Mouse (Mus musculus): Measurements from ENCODE around the gene Rubcnl. TPM values are rescaled to one million over a fixed set of nuclear protein-coding genes. Genes with fewer than 3 reads are reported as not detected.

The Rubcnl gene
- total and polyA plus RNA-seq, 3 experiments, result 0.04 to 0.06 TPM; not detected in 1

GRCm38 (mm10) chr14:75010986-75011655 lies 4.7 kb upstream of the Rubcnl start:
- no peak overlapping the region for H3K27ac ChIP-seq (ENCODE audit: control insufficient read depth, low read depth, low read length)
- peak; percentile 71 for DNase-seq (ENCODE audit: low read depth, low spot score)

GRCm38 (mm10) chr14:75016715-75017020 lies 841 bp downstream of the Rubcnl start:
- Histone ChIP-seq H3K36me3 (ENCODE audit: control insufficient read depth in 1 of 2, insufficient read depth in 2 of 2, low read length in 2 of 2) (no peaks in the 10 kb centered on the region; a peak in 1 of 4 replicates), H3K4me3 (ENCODE audit: control insufficient read depth in 1 of 2, insufficient read depth in 1 of 2, low read depth in 2 of 2, low read length in 2 of 2) (peak overlapping the region in 1 of 2 experiments; percentile 87; a peak in 2 of 4 replicates), H3K9ac (ENCODE audit: control insufficient read depth, low read depth, low read length, poor library complexity, severe bottlenecking) (no peak overlapping the region), H3K9me3 (replicated peaks; ENCODE audit: insufficient read depth, low read length) (no peaks in the 10 kb centered on the region), H3K79me2 (ENCODE audit: control insufficient read depth, insufficient read depth, low read length, poor library complexity) (no peaks in the 10 kb centered on the region), H3K4me1 (ENCODE audit: control insufficient read depth in 1 of 2, insufficient read depth in 2 of 2, low read length in 2 of 2) (0 out of 4 replicates have a peak, but pooled peaks cover 0 to 6% of the 10 kb centered on the region in 2 experiments), H3K27ac (ENCODE audit: control insufficient read depth, low read depth, low read length) (no peak overlapping the region), H3K27me3 (ENCODE audit: control insufficient read depth in 1 of 2, insufficient read depth in 2 of 2, low read length in 2 of 2) (no peaks in the 10 kb centered on the region; a peak in 1 of 4 replicates)
- DNase-seq (ENCODE audit: low read depth, low spot score), result no peak
- no peak for TF ChIP-seq BHLHE40 (IDR thresholded peaks at IDR 0.05; ENCODE audit: borderline replicate concordance, low read depth, low read length)
- no peak for TF ChIP-seq ELF1 (IDR thresholded peaks at IDR 0.05; ENCODE audit: low read depth, low read length)
- TF ChIP-seq ZC3H11A (IDR thresholded peaks at IDR 0.05; ENCODE audit: low read depth, low read length), result no peak
- no peak for TF ChIP-seq ZMIZ1 (IDR thresholded peaks at IDR 0.05; ENCODE audit: low read depth, low read length)
- no peak for TF ChIP-seq TBP (IDR thresholded peaks at IDR 0.05; ENCODE audit: low read depth, low read length)
- TF ChIP-seq RAD21 (IDR thresholded peaks at IDR 0.05; ENCODE audit: low read depth, low read length), result no peak
- no peak for TF ChIP-seq NRF1 (IDR thresholded peaks at IDR 0.05; ENCODE audit: insufficient read depth, low read depth, low read length, poor library complexity, severe bottlenecking)
- no peak for TF ChIP-seq MAX (IDR thresholded peaks at IDR 0.05; ENCODE audit: low read length)
- TF ChIP-seq TAL1 (IDR thresholded peaks at IDR 0.05; ENCODE audit: low read length), result no peak
- no peak for TF ChIP-seq MXI1 (IDR thresholded peaks at IDR 0.05; ENCODE audit: low read depth, low read length)
- TF ChIP-seq UBTF (IDR thresholded peaks at IDR 0.05; ENCODE audit: borderline replicate concordance, insufficient read depth, low read depth, low read length), result no peak
- TF ChIP-seq HCFC1 (IDR thresholded peaks at IDR 0.05; ENCODE audit: low read depth, low read length), result no peak
- TF ChIP-seq ZNF384 (IDR thresholded peaks at IDR 0.05; ENCODE audit: low read depth, low read length), result no peak
- no peak for TF ChIP-seq ZKSCAN1 (IDR thresholded peaks at IDR 0.05; ENCODE audit: low read depth, low read length)

More at GRCm38 (mm10) chr14:75010986-75011655, 4.7 kb upstream of the Rubcnl start:
- Histone ChIP-seq H3K36me3 (ENCODE audit: control insufficient read depth in 1 of 2, insufficient read depth in 2 of 2, low read length in 2 of 2) (peaks cover 0 to 10% of the 10 kb centered on the region in 2 experiments; a peak in 2 of 4 replicates), H3K4me1 (ENCODE audit: control insufficient read depth in 1 of 2, insufficient read depth in 2 of 2, low read length in 2 of 2) (peaks cover 3 to 16% of the 10 kb centered on the region in 2 experiments; a peak in 3 of 4 replicates), H3K27me3 (ENCODE audit: control insufficient read depth in 1 of 2, insufficient read depth in 2 of 2, low read length in 2 of 2) (no peaks in the 10 kb centered on the region), H3K4me3 (ENCODE audit: control insufficient read depth in 1 of 2, insufficient read depth in 1 of 2, low read depth in 2 of 2, low read length in 2 of 2) (no peak overlapping the region), H3K9me3 (replicated peaks; ENCODE audit: insufficient read depth, low read length) (no peaks in the 10 kb centered on the region), H3K79me2 (ENCODE audit: control insufficient read depth, insufficient read depth, low read length, poor library complexity) (no peaks in the 10 kb centered on the region), H3K9ac (ENCODE audit: control insufficient read depth, low read depth, low read length, poor library complexity, severe bottlenecking) (no peak overlapping the region)
- TF ChIP-seq MEF2A (IDR thresholded peaks at IDR 0.05; ENCODE audit: extremely low read depth, insufficient replicate concordance, low read depth, low read length, poor library complexity, severe bottlenecking), result no peak
- TF ChIP-seq TAL1 (IDR thresholded peaks at IDR 0.05; ENCODE audit: low read length), result no peak
- no peak for TF ChIP-seq USF2 (IDR thresholded peaks at IDR 0.05; ENCODE audit: borderline replicate concordance in 1 of 2, insufficient read depth in 1 of 2, low read depth in 1 of 2, low read length in 2 of 2)
- 0 out of 2 replicates have a peak, but pooled peaks have one; percentile 9 for TF ChIP-seq NRF1 (IDR thresholded peaks at IDR 0.05; ENCODE audit: insufficient read depth, low read depth, low read length, poor library complexity, severe bottlenecking)
- TF ChIP-seq TCF12 (IDR thresholded peaks at IDR 0.05; ENCODE audit: low read depth, low read length), result 0 out of 2 replicates have a peak, but pooled peaks have one; percentile 11
- peak; percentile 50; the same call in 1 of the 2 replicates for TF ChIP-seq MYC (IDR thresholded peaks at IDR 0.05; ENCODE audit: low read depth, low read length)
- no peak for TF ChIP-seq KAT2A (conservative IDR thresholded peaks at IDR 0.05; ENCODE audit: low read depth, low read length)
- no peak for TF ChIP-seq E2F4 (IDR thresholded peaks at IDR 0.05; ENCODE audit: borderline replicate concordance, low read depth, low read length)
- TF ChIP-seq CTCF (IDR thresholded peaks at IDR 0.05 in 2 of 3, conservative IDR thresholded peaks at IDR 0.05 in 1 of 3; ENCODE audit: control insufficient read depth in 1 of 3, insufficient read depth in 1 of 3, low read depth in 2 of 3, low read length in 3 of 3, poor library complexity in 1 of 3, severe bottlenecking in 1 of 3), result peak in 2 of 3 experiments; percentile 39 to 48; a peak in 4 of 6 replicates
- no peak for TF ChIP-seq MYB (IDR thresholded peaks at IDR 0.05; ENCODE audit: low read depth, low read length)
- peak; percentile 95 for TF ChIP-seq MAZ (IDR thresholded peaks at IDR 0.05; ENCODE audit: low read depth, low read length)
- no peak for TF ChIP-seq POLR2A (IDR thresholded peaks at IDR 0.05; ENCODE audit: control insufficient read depth in 1 of 2, insufficient read depth in 1 of 2, low read depth in 1 of 2, low read length in 2 of 2, poor library complexity in 1 of 2)
- TF ChIP-seq SMC3 (IDR thresholded peaks at IDR 0.05; ENCODE audit: low read depth, low read length), result 0 out of 2 replicates have a peak, but pooled peaks have one; percentile 18
- no peak for TF ChIP-seq ZMIZ1 (IDR thresholded peaks at IDR 0.05; ENCODE audit: low read depth, low read length)
- no peak for TF ChIP-seq MXI1 (IDR thresholded peaks at IDR 0.05; ENCODE audit: low read depth, low read length)
- peak; percentile 53; the same call in 1 of the 2 replicates for TF ChIP-seq BHLHE40 (IDR thresholded peaks at IDR 0.05; ENCODE audit: borderline replicate concordance, low read depth, low read length)
- no peak for TF ChIP-seq TBP (IDR thresholded peaks at IDR 0.05; ENCODE audit: low read depth, low read length)
- no peak for TF ChIP-seq RAD21 (IDR thresholded peaks at IDR 0.05; ENCODE audit: low read depth, low read length)
- no peak for TF ChIP-seq EP300 (IDR thresholded peaks at IDR 0.05; ENCODE audit: low read depth in 1 of 2, low read length in 2 of 2)
- TF ChIP-seq CHD1 (IDR thresholded peaks at IDR 0.05; ENCODE audit: low read depth, low read length), result no peak
- 0 out of 2 replicates have a peak, but pooled peaks have one; percentile 19 for TF ChIP-seq ETS1 (IDR thresholded peaks at IDR 0.05; ENCODE audit: low read depth, low read length)
- peak; percentile 38; the same call in 1 of the 2 replicates for TF ChIP-seq GATA1 (IDR thresholded peaks at IDR 0.05; ENCODE audit: low read depth, low read length)
- no peak for TF ChIP-seq ELF1 (IDR thresholded peaks at IDR 0.05; ENCODE audit: low read depth, low read length)
- TF ChIP-seq USF1 (IDR thresholded peaks at IDR 0.05; ENCODE audit: low read depth, low read length), result no peak
- TF ChIP-seq MAX (IDR thresholded peaks at IDR 0.05; ENCODE audit: low read length), result no peak

All from MEL (cell line).